Mouse (Mus musculus): ENCODE measurements around the gene N4bp2l1.

DNA sequence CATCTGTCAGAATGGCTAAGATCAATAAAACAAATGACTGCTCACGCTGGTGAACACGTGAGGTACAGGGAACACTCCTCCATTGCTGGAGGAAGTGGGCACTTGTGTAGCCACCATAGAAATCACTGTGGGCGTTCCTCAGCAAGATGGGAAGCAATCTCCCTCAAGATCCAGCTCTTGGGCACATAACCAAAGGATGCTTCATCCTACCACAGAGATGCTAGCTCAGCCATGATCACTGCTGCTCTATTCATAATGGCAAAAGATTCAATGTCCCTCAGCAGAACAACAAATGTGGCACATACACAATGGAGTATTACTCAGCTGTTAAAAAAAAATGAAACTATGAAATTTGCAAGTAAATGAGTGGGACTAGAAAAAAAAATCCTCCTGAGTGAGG, 19.7 kb upstream of the N4bp2l1 start:
- no peak for TF ChIP-seq CHD2 (IDR thresholded peaks at IDR 0.05; ENCODE audit: low read depth, low read length)
- no peak for TF ChIP-seq MAFK (IDR thresholded peaks at IDR 0.05; ENCODE audit: insufficient read depth, low read depth, low read length)
- no peak for TF ChIP-seq HCFC1 (IDR thresholded peaks at IDR 0.05; ENCODE audit: borderline replicate concordance, insufficient read depth, low read length)
- TF ChIP-seq ZNF384 (IDR thresholded peaks at IDR 0.05; ENCODE audit: low read depth, low read length), result no peak
